Mouse (Mus musculus) E14TG2a.4 (cell line): Measurements from ENCODE around the gene Plcb3.

Experiments
- CTCF ChIP-seq: conservative IDR thresholded peaks from 2 replicates; pipeline ENCODE4 v1.5.1; 2014; ENCODE audit warnings: low read length
- POU5F1 ChIP-seq: IDR thresholded peaks from 2 replicates; pipeline ENCODE4 v1.6.1; 2014; ENCODE audit warnings: low read length, borderline replicate concordance

DNA sequence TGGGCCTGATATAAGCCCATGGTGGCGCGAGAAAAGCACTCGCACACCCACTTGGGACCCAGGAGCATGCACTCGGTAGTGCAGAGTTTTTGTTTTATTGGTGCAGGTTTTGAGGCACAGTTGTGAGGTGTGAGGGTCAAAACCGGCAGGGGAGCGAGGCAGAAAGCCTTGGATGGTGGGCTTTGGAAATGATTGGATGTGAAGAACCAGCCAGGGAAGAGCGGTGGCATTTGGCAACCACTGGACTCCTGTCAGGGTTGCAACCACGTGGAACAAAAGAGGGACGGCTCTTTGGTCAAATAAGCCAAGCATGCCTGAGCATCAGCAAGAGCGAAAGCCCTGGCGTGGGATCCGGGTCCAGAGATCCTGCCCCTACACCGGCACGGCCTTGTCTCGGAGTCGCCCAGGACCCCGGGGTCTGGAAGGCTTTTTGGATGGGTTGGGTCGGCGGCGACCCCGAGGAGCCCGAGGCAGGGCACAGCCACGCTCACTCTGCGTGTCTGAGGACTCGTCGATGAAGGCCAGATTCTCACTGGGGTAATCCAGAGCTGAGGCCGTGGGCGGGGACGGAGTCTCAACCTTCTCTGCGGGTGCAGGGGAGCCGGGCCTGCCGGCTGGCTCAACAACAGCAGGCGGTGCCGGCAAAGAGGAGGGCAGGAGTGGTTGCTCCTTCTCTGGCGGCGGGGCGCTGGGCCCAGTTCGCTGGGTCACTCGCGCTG is 50.5 kb downstream of the Plcb3 start:
- no peak for TF ChIP-seq CTCF
- TF ChIP-seq POU5F1: no peak
